Mouse (Mus musculus) MEL (cell line): ENCODE measurements around the gene Ntf5.

Experiments
- CTCF ChIP-seq, 3 experiments: IDR thresholded peaks in 2 of 3; conservative IDR thresholded peaks in 1 of 3; 2 replicates each; pipeline ENCODE4 v1.5.1; 2011 to 2012; ENCODE audit warnings: low read length in 3 of 3, low read depth in 2 of 3, mild to moderate bottlenecking in 2 of 3, improper control_type of control experiment in 1 of 3, inconsistent platforms in 1 of 3, mixed read lengths in 1 of 3, moderate library complexity in 1 of 3; ENCODE audit not compliant: control insufficient read depth in 1 of 3, insufficient read depth in 1 of 3, poor library complexity in 1 of 3, severe bottlenecking in 1 of 3
- POLR2A ChIP-seq, 2 experiments: IDR thresholded peaks; 2 replicates each; pipeline ENCODE4 v1.6.1; 2011 to 2012; ENCODE audit warnings: low read length in 2 of 2, mild to moderate bottlenecking in 2 of 2, control low read depth in 1 of 2, improper control_type of control experiment in 1 of 2, low read depth in 1 of 2, moderate library complexity in 1 of 2; ENCODE audit not compliant: control insufficient read depth in 1 of 2, insufficient read depth in 1 of 2, poor library complexity in 1 of 2
- TBP ChIP-seq: IDR thresholded peaks from 2 replicates; pipeline ENCODE4 v1.8.0; 2011; ENCODE audit warnings: low read depth, low read length, improper control_type of control experiment
- USF1 ChIP-seq: IDR thresholded peaks from 2 replicates; pipeline ENCODE4 v1.6.1; 2014; ENCODE audit warnings: low read depth, mild to moderate bottlenecking, inconsistent platforms, low read length, improper control_type of control experiment, moderate library complexity

DNA sequence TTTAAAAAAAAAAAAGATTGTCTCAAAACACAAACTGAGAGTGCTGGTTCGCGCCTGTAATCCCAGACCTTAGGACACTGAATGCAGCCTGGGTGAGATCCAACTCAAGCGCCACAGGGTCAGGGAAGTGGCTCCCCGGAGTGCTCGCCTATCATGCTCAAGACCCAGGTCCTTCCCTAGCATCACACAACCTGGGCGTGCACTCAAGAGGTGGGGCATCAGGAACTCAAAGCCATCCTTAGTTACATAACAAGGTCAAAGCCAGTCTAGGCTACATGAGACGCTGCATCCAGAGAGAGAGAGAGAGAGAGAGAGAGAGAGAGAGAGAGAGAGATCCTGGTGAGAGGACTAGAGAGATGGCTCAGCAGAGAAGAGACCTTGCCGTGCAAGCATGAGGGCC lies 13.1 kb downstream of the Ntf5 start:
- TF ChIP-seq CTCF (IDR thresholded peaks at IDR 0.05 in 2 of 3, conservative IDR thresholded peaks at IDR 0.05 in 1 of 3; ENCODE audit: control insufficient read depth in 1 of 3, insufficient read depth in 1 of 3, low read depth in 2 of 3, low read length in 3 of 3, poor library complexity in 1 of 3, severe bottlenecking in 1 of 3) (no peak), TBP (no peak), POLR2A (IDR thresholded peaks at IDR 0.05; ENCODE audit: control insufficient read depth in 1 of 2, insufficient read depth in 1 of 2, low read depth in 1 of 2, low read length in 2 of 2, poor library complexity in 1 of 2) (no peak), USF1 (no peak)
